Mouse (Mus musculus): ENCODE measurements around the gene Pkhd1.

DNA sequence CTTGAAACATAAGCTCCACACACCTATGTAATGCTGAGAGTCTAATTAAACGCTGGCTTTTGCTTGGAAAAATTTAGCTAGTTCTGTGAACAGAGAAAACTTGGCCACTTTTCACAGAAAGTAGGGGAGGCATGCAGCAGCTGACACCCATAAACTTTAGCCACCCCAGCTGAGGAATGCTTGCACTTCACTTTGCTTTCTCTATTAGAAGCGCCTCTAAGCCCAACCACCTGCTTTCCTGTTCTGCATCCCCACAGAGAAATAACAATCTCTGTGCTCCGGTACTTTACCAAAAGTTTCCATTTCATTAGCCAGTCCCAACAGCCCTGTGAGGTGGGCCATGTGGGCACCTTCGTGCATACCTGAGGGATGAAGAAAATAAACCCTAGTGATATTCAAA is 66.5 kb downstream of the Pkhd1 start:
- no peak for TF ChIP-seq GATA1 (IDR thresholded peaks at IDR 0.05; ENCODE audit: low read length)
- TF ChIP-seq TAL1 (IDR thresholded peaks at IDR 0.05; ENCODE audit: low read length), result no peak
